Mouse (Mus musculus) gastrocnemius, postnatal 10 days (tissue): ENCODE data around the gene Gm5861. TPM values are rescaled to one million over a fixed set of nuclear protein-coding genes. Genes with fewer than 3 reads are reported as not detected.
A peak's percentile ranks its signal among the peaks of the same experiment; 100 is the strongest.
"Not testable (repeated sequence)": the region's sequence is repeated elsewhere in the genome, so short reads cannot be mapped to it uniquely, and the experiment has no call there.

Experiments
- DNase-seq: peaks from one replicate; pipeline ENCODE4 v3.0.0; 2021; ENCODE audit warnings: mixed read lengths
- long read RNA-seq, 2 experiments: library from polyadenylated mRNA; stranded (forward); transcript quantifications; one replicate each; pipeline ENCODE4 v2.0.0; 2021
- total RNA-seq, 2 experiments: library from RNA; stranded (reverse); gene quantifications; 2 replicates each; pipeline ENCODE4 v1.2.3; 2021

Gene Gm5861
- total RNA-seq, result not detected
- long read RNA-seq, experiment 1, result 0 reads
- long read RNA-seq, experiment 2, result 0 reads

DNA sequence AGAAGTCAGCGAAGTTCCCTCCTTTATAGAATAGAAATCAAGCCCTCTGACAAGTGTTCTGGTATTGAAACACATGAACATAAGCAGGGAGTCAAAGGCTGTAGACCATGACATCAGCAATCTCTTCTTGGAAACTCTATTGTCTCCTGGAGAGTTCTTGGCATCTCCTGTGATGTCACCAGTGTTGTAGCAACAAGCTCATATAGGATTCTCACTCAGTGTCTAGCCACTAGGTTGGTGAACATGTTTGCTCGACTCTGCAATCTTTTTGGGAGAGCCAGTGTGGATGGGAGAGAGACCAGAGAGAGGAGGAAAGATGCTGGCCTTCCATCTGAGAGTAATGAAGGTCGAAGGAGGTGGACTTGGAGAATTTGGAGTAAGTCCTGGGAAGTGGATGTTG lies at the start of gene Gm5861:
Gene Gm5861, plus strand, starts transcription at position 301 of the 400 bp plus-strand sequence.
- DNase-seq, result not testable (repeated sequence)

DNA sequence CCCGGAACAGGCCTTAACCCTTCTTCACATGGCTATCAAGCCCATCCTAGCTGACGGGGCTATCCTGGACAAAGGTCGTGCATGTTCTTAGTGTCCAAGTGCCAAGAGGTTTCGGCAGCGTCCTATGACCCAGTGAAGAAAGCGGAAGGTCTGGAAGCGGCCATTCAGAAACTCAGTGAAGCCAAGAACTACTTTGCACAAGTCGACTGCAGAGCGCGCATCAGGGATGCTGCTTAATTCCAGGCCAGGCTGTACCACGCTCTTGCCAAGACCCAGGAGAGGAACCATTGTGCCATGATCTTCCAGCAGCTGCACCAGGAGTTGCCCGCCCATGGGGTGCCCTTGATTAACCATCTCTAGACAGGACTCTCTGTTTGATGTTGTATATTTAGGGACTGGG lies 44.8 kb upstream of the Gm5861 start:
- DNase-seq, result peak; percentile 9

Other genes with a start within 250 kb of the Gm5861 start
- not detected for gene Gm8871, start 235.3 kb upstream of the Gm5861 start, total RNA-seq
- gene Gm8857, start 235.3 kb upstream of the Gm5861 start, total RNA-seq, result not detected
- not detected for gene Gm8879, start 55.4 kb upstream of the Gm5861 start, total RNA-seq
- not detected for gene Gm8890, start 73.0 kb downstream of the Gm5861 start, total RNA-seq
- gene Speer1, start 158.4 kb downstream of the Gm5861 start, total RNA-seq, result not detected
- not detected for gene Gm8897, start 233.3 kb downstream of the Gm5861 start, total RNA-seq